Mouse (Mus musculus) CH12.LX (cell line): ENCODE data around the gene Defb6. TPM values are rescaled to one million over a fixed set of nuclear protein-coding genes. Genes with fewer than 3 reads are reported as not detected.

ENCODE experiments used
- DNase-seq: peaks from one replicate; pipeline ENCODE4 v3.0.0-alpha.2; 2013; ENCODE audit errors: extremely low read depth
- H3K27ac ChIP-seq: 2 replicates; pipeline ENCODE4 v1.5.1; 2012; ENCODE audit warnings: low read depth, mild to moderate bottlenecking, control low read depth, moderate library complexity; ENCODE audit not compliant: insufficient read depth
- H3K27me3 ChIP-seq: replicated peaks from 2 replicates; pipeline ENCODE3; 2012; ENCODE audit warnings: inconsistent platforms
- H3K36me3 ChIP-seq, 2 experiments: replicated peaks in 1 of 2; 2 replicates each; pipeline versions ENCODE3 to v1.6.1; 2012; ENCODE audit warnings: inconsistent platforms in 1 of 2, low read length in 1 of 2, mild to moderate bottlenecking in 1 of 2, mixed read lengths in 1 of 2, moderate library complexity in 1 of 2; ENCODE audit not compliant: control insufficient read depth in 1 of 2, insufficient read depth in 1 of 2
- H3K4me1 ChIP-seq, 2 experiments: 2 replicates each; pipeline ENCODE4 v1.6.1; 2012; ENCODE audit warnings: inconsistent platforms in 1 of 2, moderate library complexity in 1 of 2; ENCODE audit not compliant: insufficient read depth in 2 of 2, control insufficient read depth in 1 of 2
- H3K4me2 ChIP-seq: 2 replicates; pipeline ENCODE4 v1.6.1; 2012; ENCODE audit warnings: low read depth, mild to moderate bottlenecking, control low read depth; ENCODE audit not compliant: poor library complexity, insufficient read depth, severe bottlenecking
- H3K4me3 ChIP-seq, 3 experiments: fragments of 150-350 bp in 1 of 3; sonication (generic) in 1 of 3; replicated peaks in 1 of 3; 2 replicates each; pipeline versions ENCODE3 to v1.5.1; 2011 to 2012; ENCODE audit warnings: low read depth in 2 of 3, low read length in 2 of 3, mild to moderate bottlenecking in 2 of 3, moderate library complexity in 2 of 3, control low read depth in 1 of 3, improper control_type of control experiment in 1 of 3, inconsistent platforms in 1 of 3, mixed read lengths in 1 of 3; ENCODE audit not compliant: poor library complexity in 1 of 3
- H3K79me2 ChIP-seq: replicated peaks from 2 replicates; pipeline ENCODE4 v1.6.1; 2012; ENCODE audit warnings: mild to moderate bottlenecking, moderate library complexity; ENCODE audit not compliant: control insufficient read depth, poor library complexity, insufficient read depth, severe bottlenecking; ENCODE audit errors: extremely low read depth
- H3K9ac ChIP-seq: 2 replicates; pipeline ENCODE4 v1.6.1; 2012; ENCODE audit warnings: low read depth, mild to moderate bottlenecking, control low read depth, moderate library complexity; ENCODE audit not compliant: insufficient read depth
- H3K9me3 ChIP-seq: replicated peaks from 2 replicates; pipeline ENCODE3; 2012; ENCODE audit warnings: low read length, inconsistent platforms, mixed read lengths
- BHLHE40 ChIP-seq: IDR thresholded peaks from 2 replicates; pipeline ENCODE4 v1.6.1; 2011; ENCODE audit warnings: mild to moderate bottlenecking, low read depth, low read length, improper control_type of control experiment
- CHD1 ChIP-seq: IDR thresholded peaks from 2 replicates; pipeline ENCODE4 v1.6.1; 2012; ENCODE audit warnings: low read depth, low read length, improper control_type of control experiment, inconsistent platforms
- CHD2 ChIP-seq: IDR thresholded peaks from 2 replicates; pipeline ENCODE4 v1.6.1; 2011; ENCODE audit warnings: low read length, improper control_type of control experiment
- CTCF ChIP-seq, 2 experiments: IDR thresholded peaks in 1 of 2; conservative IDR thresholded peaks in 1 of 2; 2 replicates each; pipeline ENCODE4 v1.5.1; 2011 to 2012; ENCODE audit warnings: low read depth in 2 of 2, low read length in 2 of 2, improper control_type of control experiment in 1 of 2, inconsistent platforms in 1 of 2, mild to moderate bottlenecking in 1 of 2, moderate library complexity in 1 of 2
- ELF1 ChIP-seq: IDR thresholded peaks from 2 replicates; pipeline ENCODE4 v1.6.1; 2014; ENCODE audit warnings: low read depth, mild to moderate bottlenecking, inconsistent platforms, low read length, improper control_type of control experiment
- ETS1 ChIP-seq: conservative IDR thresholded peaks from 2 replicates; pipeline ENCODE4 v1.6.1; 2012; ENCODE audit warnings: low read depth, mild to moderate bottlenecking, inconsistent platforms, low read length, improper control_type of control experiment, moderate library complexity
- IRF4 ChIP-seq: IDR thresholded peaks from 2 replicates; pipeline ENCODE4 v1.6.1; 2014; ENCODE audit warnings: low read depth, mild to moderate bottlenecking, inconsistent platforms, low read length, improper control_type of control experiment
- JUN ChIP-seq: IDR thresholded peaks from 2 replicates; pipeline ENCODE4 v1.6.1; 2011; ENCODE audit warnings: low read depth, mild to moderate bottlenecking, low read length, improper control_type of control experiment, moderate library complexity; ENCODE audit not compliant: insufficient read depth
- MEF2A ChIP-seq: IDR thresholded peaks from 2 replicates; pipeline ENCODE4 v1.6.1; 2014; ENCODE audit warnings: low read depth, mild to moderate bottlenecking, inconsistent platforms, low read length, improper control_type of control experiment, borderline replicate concordance
- MXI1 ChIP-seq: IDR thresholded peaks from 2 replicates; pipeline ENCODE4 v1.6.1; 2011; ENCODE audit warnings: mild to moderate bottlenecking, low read depth, low read length, improper control_type of control experiment
- NELFE ChIP-seq: IDR thresholded peaks from 2 replicates; pipeline ENCODE4 v1.6.1; 2011; ENCODE audit warnings: low read depth, low read length, improper control_type of control experiment
- PAX5 ChIP-seq: IDR thresholded peaks from 2 replicates; pipeline ENCODE4 v1.6.1; 2012; ENCODE audit warnings: low read length, inconsistent platforms, mixed read lengths
- POLR2A ChIP-seq: IDR thresholded peaks from 2 replicates; pipeline ENCODE4 v1.6.1; 2011; ENCODE audit warnings: low read depth, mild to moderate bottlenecking, improper control_type of control experiment, low read length
- RCOR1 ChIP-seq: conservative IDR thresholded peaks from 2 replicates; pipeline ENCODE4 v1.6.1; 2012; ENCODE audit warnings: low read depth, mild to moderate bottlenecking, inconsistent platforms, low read length, improper control_type of control experiment
- SIN3A ChIP-seq: IDR thresholded peaks from 2 replicates; pipeline ENCODE4 v1.6.1; 2012; ENCODE audit warnings: low read length, improper control_type of control experiment, inconsistent platforms
- TBP ChIP-seq: conservative IDR thresholded peaks from 2 replicates; pipeline ENCODE4 v1.6.1; 2011; ENCODE audit warnings: low read depth, low read length, improper control_type of control experiment
- TCF12 ChIP-seq: IDR thresholded peaks from 2 replicates; pipeline ENCODE4 v1.6.1; 2014; ENCODE audit warnings: low read depth, mild to moderate bottlenecking, inconsistent platforms, low read length, improper control_type of control experiment
- USF2 ChIP-seq: conservative IDR thresholded peaks from 2 replicates; pipeline ENCODE4 v1.6.1; 2011; ENCODE audit warnings: low read depth, low read length, improper control_type of control experiment
- ZKSCAN1 ChIP-seq: IDR thresholded peaks from 2 replicates; pipeline ENCODE4 v1.6.1; 2012; ENCODE audit warnings: low read depth, inconsistent platforms, low read length, improper control_type of control experiment, borderline replicate concordance
- dilution Hi-C: fragments of 300-500 bp; cut with MboI; formaldehyde crosslinking; loops from 2 replicates; pipeline ENCODE4 v1.14.3; 2020; ENCODE audit warnings: low sequenced_read_pairs; ENCODE audit not compliant: extremely low pct_unique_long_range_greater_than_20kb, extremely low pct_ligation_motif_present
- in situ Hi-C: fragments of 300-500 bp; cut with MboI; formaldehyde crosslinking; loops from 3 replicates; pipeline ENCODE4 v1.14.3; 2019; ENCODE audit warnings: low sequenced_read_pairs, low pct_ligation_motif_present, low pct_unique_long_range_greater_than_20kb, mixed read lengths
- polyA plus RNA-seq: library from polyadenylated mRNA; unstranded; fragments of >175 nt; gene quantifications from 2 replicates; pipeline ENCODE4 v1.2.1, GENCODE M21; 2012; ENCODE audit warnings: low read depth; ENCODE audit not compliant: insufficient read length
- total RNA-seq, 2 experiments: library from RNA; depleted of rRNA; stranded (reverse); fragments of 300-350 nt in 1 of 2; fragments of >200 nt in 1 of 2; gene quantifications; 2 replicates each; pipeline ENCODE4 v1.2.3; 2012 to 2014

Defb6 gene
- total RNA-seq (2012; rRNA removed) (not detected in 2 replicates), total RNA-seq (2014; rRNA removed) (not detected in 2 replicates), polyA plus RNA-seq (not detected in 2 replicates)

GRCm38 (mm10) chr8:19225161-19225560 lies at the start of gene Defb6:
Defb6 (plus strand) TSS chr8:19225478.
- dilution Hi-C loops, result no loop called here
- H3K9ac ChIP-seq, result no peak within 1 kb of the TSS
- no peaks in the 10 kb centered on the region for H3K9me3 ChIP-seq
- in situ Hi-C loops, result no loop called here
- no peaks in the 10 kb centered on the region for H3K79me2 ChIP-seq
- DNase-seq, result no peak
- no peak within 1 kb of the TSS for H3K4me3 ChIP-seq
- no peaks in the 10 kb centered on the region for H3K4me1 ChIP-seq
- peaks cover 40% of the 10 kb centered on the region for H3K27me3 ChIP-seq
- TF ChIP-seq CHD2 (no peak), BHLHE40 (no peak), MEF2A (no peak), MXI1 (no peak), NELFE (no peak), PAX5 (no peak)
- H3K27ac ChIP-seq, result no peak within 1 kb of the TSS
- H3K4me2 ChIP-seq, result no peak within 1 kb of the TSS
- H3K36me3 ChIP-seq, result no peaks in the 10 kb centered on the region

- Histone ChIP-seq H3K27me3 (peaks cover 52% of the 10 kb centered on the region), H3K27ac (no peak overlapping the region), H3K79me2 (no peaks in the 10 kb centered on the region), H3K4me1 (no peaks in the 10 kb centered on the region), H3K9me3 (no peaks in the 10 kb centered on the region), H3K4me2 (no peak overlapping the region), H3K36me3 (no peaks in the 10 kb centered on the region), H3K9ac (no peak overlapping the region), H3K4me3 (no peak overlapping the region)
- in situ Hi-C loops, result no loop called here
- DNase-seq, result no peak
- dilution Hi-C loops, result no loop called here
- TF ChIP-seq POLR2A (no peak), TBP (no peak), NELFE (no peak), ETS1 (no peak), JUN (no peak), SIN3A (no peak), MEF2A (no peak), CHD1 (no peak), RCOR1 (no peak)
Measured at GRCm38 (mm10) chr8:19238101-19238500, 12.8 kb downstream of the Defb6 start.

GRCm38 (mm10) chr8:19239616-19240015 lies 14.3 kb downstream of the Defb6 start, which contains the start of gene Defb46:
Defb46 (plus strand) TSS chr8:19239916.
- H3K79me2 ChIP-seq, result no peaks in the 10 kb centered on the region
- no peaks in the 10 kb centered on the region for H3K36me3 ChIP-seq
- in situ Hi-C loops, result no loop called here
- H3K9me3 ChIP-seq, result no peaks in the 10 kb centered on the region
- no peaks in the 10 kb centered on the region for H3K4me1 ChIP-seq
- no peak for DNase-seq
- no peak within 1 kb of the TSS for H3K9ac ChIP-seq
- no peak within 1 kb of the TSS for H3K4me2 ChIP-seq
- dilution Hi-C loops, result no loop called here
- TF ChIP-seq IRF4, result no peak
- no peak for TF ChIP-seq ETS1
- TF ChIP-seq BHLHE40, result no peak
- TF ChIP-seq MXI1, result no peak
- TF ChIP-seq TBP, result no peak
- no peak for TF ChIP-seq ZKSCAN1
- TF ChIP-seq ELF1, result no peak
- TF ChIP-seq TCF12, result no peak
- TF ChIP-seq CTCF (conservative IDR thresholded peaks at IDR 0.05 in 1 of 2, IDR thresholded peaks at IDR 0.05 in 1 of 2; ENCODE audit: low read depth in 2 of 2, low read length in 2 of 2), result no peak
- no peak for TF ChIP-seq USF2
- H3K27me3 ChIP-seq, result peaks cover 46% of the 10 kb centered on the region
- H3K27ac ChIP-seq, result no peak within 1 kb of the TSS
- H3K4me3 ChIP-seq, result no peak within 1 kb of the TSS
